In the genomic region with DNA sequence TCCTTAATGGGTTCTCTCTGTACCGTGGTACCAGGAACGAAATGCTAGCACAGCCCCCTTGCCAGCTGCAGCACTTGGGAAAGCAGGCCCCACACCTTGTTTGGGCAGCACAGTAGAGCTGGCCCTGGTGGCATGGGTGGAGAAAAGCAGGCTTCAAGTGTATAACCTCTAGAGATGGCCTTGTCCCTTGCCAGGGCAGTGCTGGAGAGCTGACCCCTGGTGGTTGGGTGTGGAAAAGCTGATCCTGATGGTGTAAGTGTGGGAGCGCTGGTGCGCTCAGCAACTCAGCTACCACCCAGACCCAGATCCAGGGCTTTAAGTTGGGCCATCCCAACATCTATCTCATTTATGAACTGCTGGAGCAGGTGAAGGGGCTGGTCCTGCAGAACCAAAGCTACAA, we compare ENCODE assay signal across 8 mouse cellular contexts.
DNase-seq lines count a peak whose midpoint lies in the region; ATAC-seq and TF ChIP-seq lines count a peak whose summit lies in the region.
"Had no signal": no experiment of that assay in that cellular context is flagged by ENCODE, and none has a peak within 500 bp of the region (broad histone marks: within the 10 kb centered on the region; RNA-seq: fewer than 3 reads in every experiment).

No protein-coding gene starts in this region.

- 83% methylated on average over 4 of the region's 4 CpGs for WGBS in lung, embryonic 14.5 days
- 88% methylated on average over 4 of the region's 4 CpGs for WGBS in stomach, embryonic 15.5 days

- peak; percentile 2 for DNase-seq in lung, embryonic 14.5 days
- no peak for DNase-seq in lung, adult 18-20 months
- peak; percentile 16 for DNase-seq in brain, adult 2 months (ENCODE audit: low read depth, low spot score)
- peak; percentile 3 for DNase-seq in kidney, postnatal 14 days
- no peak for DNase-seq in cerebellum, postnatal 4 days (ENCODE audit: low spot score in 2 of 2)
- DNase-seq in layer of hippocampus, adult 8-10 months (ENCODE audit: low spot score in 2 of 2), result no peak

- no peaks in the 10 kb centered on the region for H3K27me3 ChIP-seq in lung, embryonic 14.5 days (ENCODE audit: insufficient read depth, low read length)
- no peaks in the 10 kb centered on the region for H3K27me3 ChIP-seq in stomach, embryonic 15.5 days (replicated peaks)

- no peak overlapping the region for H3K4me3 ChIP-seq in lung, embryonic 14.5 days (ENCODE audit: low read depth, low read length)
- H3K4me3 ChIP-seq in stomach, embryonic 15.5 days (replicated peaks), result no peak overlapping the region
- H3K4me3 ChIP-seq: myocyte had no signal

- H3K9ac ChIP-seq in lung, embryonic 14.5 days, result no peak overlapping the region
- H3K9ac ChIP-seq in stomach, embryonic 15.5 days, result no peak overlapping the region

- no peaks in the 10 kb centered on the region for H3K9me3 ChIP-seq in lung, embryonic 14.5 days (ENCODE audit: low read depth, low read length)
- H3K9me3 ChIP-seq in stomach, embryonic 15.5 days, result no peaks in the 10 kb centered on the region

- no peak overlapping the region for H3K4me2 ChIP-seq in lung, embryonic 14.5 days
- no peak overlapping the region for H3K4me2 ChIP-seq in stomach, embryonic 15.5 days

- H3K27ac ChIP-seq in lung, embryonic 14.5 days (ENCODE audit: low read depth), result no peak overlapping the region
- H3K27ac ChIP-seq in stomach, embryonic 15.5 days, result no peak overlapping the region

- peak; percentile 52; the same call in 1 of the 2 replicates for ATAC-seq in lung, embryonic 14.5 days (ENCODE audit: insufficient read depth)
- ATAC-seq in stomach, embryonic 15.5 days (ENCODE audit: insufficient read depth, low FRiP score, low read depth), result peak; percentile 50; the same call in 1 of the 2 replicates

- TF ChIP-seq CTCF in lung, embryonic 14.5 days (IDR thresholded peaks at IDR 0.05; ENCODE audit: low read depth), result peak; percentile 55

- H3K4me1 ChIP-seq in lung, embryonic 14.5 days (ENCODE audit: insufficient read depth), result no peaks in the 10 kb centered on the region
- H3K4me1 ChIP-seq in stomach, embryonic 15.5 days, result no peaks in the 10 kb centered on the region

- H3K36me3 ChIP-seq in lung, embryonic 14.5 days (ENCODE audit: insufficient read depth), result no peaks in the 10 kb centered on the region
- H3K36me3 ChIP-seq in stomach, embryonic 15.5 days, result no peaks in the 10 kb centered on the region

Comparison
In these comparisons a context has a peak if more than half of its experiments do, and no peak if none do; other contexts are left out.
1. DNase-seq: peak in lung, embryonic 14.5 days (single experiment), brain, adult 2 months (single experiment) and kidney, postnatal 14 days (single experiment); none in lung, adult 18-20 months (0 of 2), cerebellum, postnatal 4 days (0 of 2) and layer of hippocampus, adult 8-10 months (0 of 2).